Mouse (Mus musculus) Patski (cell line): ENCODE measurements around the gene Tex13b. TPM values are rescaled to one million over a fixed set of nuclear protein-coding genes. Genes with fewer than 3 reads are reported as not detected.
"Not testable (repeated sequence)": the region's sequence is repeated elsewhere in the genome, so short reads cannot be mapped to it uniquely, and the experiment has no call there.

Experiments used
- ATAC-seq: fragments of 100-300 bp; one replicate; pipeline ENCODE4 v1.8.0; 2021
- CTCF ChIA-PET: fragments of 350-600 bp; sonication (Branson Sonifier 250); formaldehyde crosslinking; loops from one replicate; lab custom pipeline; 2022; ENCODE audit warnings: inconsistent platforms; lab: Charles Lee
- POLR2A ChIA-PET: fragments of 350-600 bp; sonication (Branson Sonifier 250); formaldehyde crosslinking; loops from one replicate; lab custom pipeline; 2022; ENCODE audit warnings: antibody characterized with exemption, inconsistent platforms; lab: Charles Lee
- DNase-seq: peaks from one replicate; pipeline ENCODE4 v3.0.0-alpha.2; 2011; ENCODE audit warnings: low read depth, low spot score
- H3K27me3 ChIP-seq: fragments of 371-371 bp; one replicate; pipeline ENCODE4 v1.5.1; 2021
- CTCF ChIP-seq: fragments of 100-300 bp; IDR thresholded peaks from one replicate; pipeline ENCODE4 v1.5.1; 2021
- in situ Hi-C: fragments of 300-500 bp; cut with MboI; formaldehyde crosslinking; loops from 3 replicates; pipeline ENCODE4 v1.11.1; 2018; ENCODE audit warnings: low pct_unique_long_range_greater_than_20kb, mixed read lengths
- polyA plus RNA-seq: library from polyadenylated mRNA; unstranded; gene quantifications from one replicate; pipeline ENCODE4 v1.2.3, GENCODE M21; 2021

Tex13b gene
- not detected for polyA plus RNA-seq

DNA sequence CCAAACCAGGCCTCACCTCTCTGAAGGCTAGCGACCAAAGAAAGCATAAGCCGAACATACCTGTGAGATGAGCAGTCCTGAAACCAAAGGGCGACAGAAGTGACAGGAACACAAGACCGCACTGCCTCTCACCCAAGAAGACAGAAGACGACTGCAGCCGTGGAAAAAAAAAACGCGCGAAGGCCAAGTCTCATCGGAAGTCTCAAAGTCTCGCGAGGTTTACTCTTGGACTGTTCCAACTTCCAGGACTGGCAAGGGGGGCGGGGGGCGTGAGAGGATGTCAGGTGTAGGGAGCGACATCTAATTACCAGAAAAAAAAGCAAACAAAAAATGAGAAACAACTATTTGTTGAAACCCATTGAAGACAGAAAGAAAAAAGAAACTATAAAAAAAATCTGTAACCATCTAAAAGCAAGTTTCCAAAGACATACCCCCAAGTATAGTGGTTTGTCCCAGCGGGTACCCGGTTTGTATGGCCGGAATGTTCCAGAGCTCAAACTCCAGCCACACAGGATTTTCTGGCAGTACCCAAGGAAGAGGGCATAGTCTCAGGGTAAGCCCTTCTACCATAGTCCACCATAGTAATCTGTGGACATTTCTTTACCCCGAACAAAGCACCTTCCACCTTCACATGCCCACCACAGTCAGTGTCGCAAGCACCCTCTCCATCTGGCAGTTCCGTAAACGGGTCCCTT, at the start of gene Tex13b:
Tex13b (minus strand) TSS at position 122 of the 695 bp plus-strand sequence.
- H3K27me3 ChIP-seq: peaks cover 7% of the 10 kb centered on the region
- CTCF ChIA-PET: no interaction called here
- ATAC-seq (no peak), DNase-seq (no peak)
- POLR2A ChIA-PET: no interaction called here
- TF ChIP-seq CTCF: no peak
- in situ Hi-C loops: no loop called here

DNA sequence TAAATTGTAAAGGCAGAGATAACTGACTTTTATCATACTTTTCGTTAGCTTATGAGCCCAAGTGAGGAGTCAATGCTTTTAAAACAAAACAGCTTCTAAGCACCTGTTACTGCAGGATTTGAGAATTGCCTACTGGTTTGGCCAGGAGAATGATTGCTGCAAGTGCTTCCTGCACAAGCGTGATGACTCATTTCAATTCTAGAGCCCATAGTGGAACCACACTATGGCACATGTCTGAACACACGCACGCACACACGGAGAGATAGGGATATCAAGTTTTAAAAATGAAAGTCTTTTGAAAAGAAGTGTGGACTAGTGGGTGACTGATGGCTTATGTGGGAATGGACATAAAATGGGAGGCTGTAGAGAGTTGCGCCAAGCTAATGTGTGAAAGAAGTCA, 49.5 kb upstream of the Tex13b start:
- no peak for TF ChIP-seq CTCF
- ATAC-seq: no peak
- in situ Hi-C loops: no loop called here
- DNase-seq: no peak
- ChIA-PET CTCF (no interaction called here), POLR2A (no interaction called here)
- peaks cover 34% of the 10 kb centered on the region for H3K27me3 ChIP-seq

DNA sequence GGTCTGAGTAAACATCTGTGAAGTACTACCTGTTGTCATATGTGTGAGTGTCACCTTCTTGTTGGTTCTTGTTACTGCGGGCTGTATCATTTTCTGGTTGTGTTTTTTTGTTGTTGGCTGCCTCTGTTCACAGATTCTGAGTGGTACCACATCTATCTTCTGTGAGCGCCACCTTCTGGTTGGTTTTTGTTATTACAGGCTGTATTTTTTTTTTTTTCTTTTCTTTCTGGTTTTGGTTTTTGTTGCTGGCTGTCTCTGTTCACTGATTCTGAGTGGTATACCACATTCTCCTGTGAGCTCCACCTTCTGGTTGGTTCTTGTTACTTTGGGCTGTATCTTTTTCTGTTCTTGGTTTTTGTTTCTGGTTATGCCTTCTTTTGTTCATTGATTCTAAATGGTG, 44.2 kb upstream of the Tex13b start:
- H3K27me3 ChIP-seq: peaks cover 15% of the 10 kb centered on the region
- no peak for DNase-seq
- peak; percentile 47 for TF ChIP-seq CTCF
- ChIA-PET POLR2A (no interaction called here), CTCF (interaction anchor here (0.8 kb wide), 1 partner anchor 25 kb away, joined by 3 read pairs; no protein-coding TSS in a partner anchor)
- ATAC-seq: no peak
- in situ Hi-C loops: no loop called here

- CTCF ChIA-PET, ATAC-seq: not testable (repeated sequence)
Observed at GRCm38 (mm10) chrX:140857040-140857439, 43.8 kb upstream of the Tex13b start.

DNA sequence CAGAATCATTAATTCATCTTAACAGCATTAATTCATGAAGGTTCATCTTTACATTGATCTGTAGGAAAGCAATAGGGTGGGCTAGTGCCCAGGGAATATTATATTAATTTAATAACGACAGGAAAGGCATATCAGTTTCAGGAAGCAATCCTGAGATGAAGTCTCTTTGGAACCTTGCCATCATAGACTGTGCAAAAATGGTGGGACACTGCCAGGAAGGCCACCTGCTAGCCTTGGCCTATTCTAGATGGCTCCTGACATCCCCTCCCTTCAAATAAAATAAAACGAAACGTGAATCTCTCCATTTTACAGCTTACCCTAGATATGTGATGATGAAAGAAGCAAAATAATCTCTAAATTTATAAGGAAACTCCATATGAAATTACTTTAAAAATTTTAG, 41.3 kb upstream of the Tex13b start:
- ChIA-PET CTCF (no interaction called here), POLR2A (no interaction called here)
- no peak for TF ChIP-seq CTCF
- no peak for DNase-seq
- ATAC-seq: no peak
- H3K27me3 ChIP-seq: peaks cover 19% of the 10 kb centered on the region
- in situ Hi-C loops: no loop called here

More at GRCm38 (mm10) chrX:140857040-140857439, 43.8 kb upstream of the Tex13b start:
- DNase-seq, in situ Hi-C loops, POLR2A ChIA-PET: not testable (repeated sequence)
- H3K27me3 ChIP-seq: peaks cover 11% of the 10 kb centered on the region

- DNase-seq, CTCF ChIA-PET, ATAC-seq: not testable (repeated sequence)
- peaks cover 33% of the 10 kb centered on the region for H3K27me3 ChIP-seq
- in situ Hi-C loops: loop anchor here (25.0 kb wide), 1 partner anchor 358 kb away; no protein-coding TSS in a partner anchor
- POLR2A ChIA-PET: interaction anchor here (0.6 kb wide), 1 partner anchor 27 kb away, joined by 4 read pairs; no protein-coding TSS in a partner anchor
Observed at GRCm38 (mm10) chrX:140845401-140845800, 32.2 kb upstream of the Tex13b start.

GRCm38 (mm10) chrX:140839887-140840286, 26.7 kb upstream of the Tex13b start:
- H3K27me3 ChIP-seq: peaks cover 6% of the 10 kb centered on the region
- in situ Hi-C loops: loop anchor here (25.0 kb wide), 1 partner anchor 353 kb away; no protein-coding TSS in a partner anchor
- no peak for TF ChIP-seq CTCF
- DNase-seq: no peak
- ChIA-PET CTCF (no interaction called here), POLR2A (no interaction called here)
- ATAC-seq: no peak

- in situ Hi-C loops: loop anchor here (25.0 kb wide), 1 partner anchor 351 kb away; no protein-coding TSS in a partner anchor
Observed at GRCm38 (mm10) chrX:140838077-140838476, 24.8 kb upstream of the Tex13b start.

DNA sequence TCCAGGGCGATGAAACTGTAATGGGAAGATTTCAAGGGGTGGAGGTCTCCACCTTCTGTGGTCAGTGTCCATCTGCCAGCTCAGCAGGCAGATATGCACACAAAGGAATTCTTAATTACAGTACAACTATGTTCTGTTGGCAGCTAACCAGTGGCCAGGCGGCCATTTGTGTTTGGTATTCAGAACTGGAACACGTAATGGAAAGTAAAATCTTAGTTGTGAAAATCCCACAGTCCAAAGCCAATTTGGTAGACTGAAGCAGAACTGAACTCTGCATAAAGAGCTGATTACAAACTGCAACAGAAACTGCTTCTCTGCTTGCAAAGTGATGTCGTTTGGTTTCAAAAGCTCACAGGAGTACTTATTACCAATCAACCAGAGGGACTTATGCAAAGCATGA, 18.5 kb upstream of the Tex13b start:
- no peak for ATAC-seq
- in situ Hi-C loops: loop anchor here (25.0 kb wide), 1 partner anchor 344 kb away; no protein-coding TSS in a partner anchor
- DNase-seq: no peak
- POLR2A ChIA-PET: no interaction called here
- peaks cover 23% of the 10 kb centered on the region for H3K27me3 ChIP-seq
- CTCF ChIA-PET: no interaction called here
- no peak for TF ChIP-seq CTCF

More at GRCm38 (mm10) chrX:140838077-140838476, 24.8 kb upstream of the Tex13b start:
- DNase-seq (no peak), ATAC-seq (no peak)
- peaks cover 7% of the 10 kb centered on the region for H3K27me3 ChIP-seq
- POLR2A ChIA-PET: no interaction called here
- TF ChIP-seq CTCF: no peak
- CTCF ChIA-PET: interaction anchor here (1.2 kb wide), 1 partner anchor 12 kb away, joined by 4 read pairs; no protein-coding TSS in a partner anchor

- POLR2A ChIA-PET: no interaction called here
- DNase-seq (no peak), ATAC-seq (no peak)
- TF ChIP-seq CTCF: no peak
- in situ Hi-C loops: no loop called here
- H3K27me3 ChIP-seq: peaks cover 28% of the 10 kb centered on the region
- CTCF ChIA-PET: no interaction called here
Observed at GRCm38 (mm10) chrX:140822295-140822694, 9.1 kb upstream of the Tex13b start.

- in situ Hi-C loops: no loop called here
- no peak for TF ChIP-seq CTCF
- no peak for ATAC-seq
- H3K27me3 ChIP-seq: peaks cover 24% of the 10 kb centered on the region
- no peak for DNase-seq
- ChIA-PET POLR2A (no interaction called here), CTCF (interaction anchor here (0.5 kb wide), 1 partner anchor 404 kb away, joined by 4 read pairs; no protein-coding TSS in a partner anchor)
Observed at GRCm38 (mm10) chrX:140805340-140805739, 7.9 kb downstream of the Tex13b start.
